Mouse (Mus musculus) stomach, embryonic 16.5 days (tissue): ENCODE measurements at regions not wholly inside any gene's neighbourhood (a gene's known extent, or its start where the extent isn't known, plus 50 kb on each side); places are given as distances from the start of the nearest gene placed in this dataset.

Experiments
- ATAC-seq: fragments of 200-750 bp; cut with Nextera tagmentation; 2 replicates; pipeline ENCODE4 v1.8.0; 2017; ENCODE audit warnings: moderate number of reproducible peaks, moderate TSS enrichment; ENCODE audit not compliant: insufficient read depth, low FRiP score
- H3K27ac ChIP-seq: fragments of 300-500 bp; sonication (generic); 2 replicates; pipeline ENCODE4 v1.5.1; 2014; ENCODE audit warnings: low read length
- H3K27me3 ChIP-seq: fragments of 300-500 bp; sonication (generic); 2 replicates; pipeline ENCODE4 v1.6.1; 2014; ENCODE audit warnings: low read length, control low read depth, mixed read lengths; ENCODE audit not compliant: control insufficient read depth, insufficient read depth
- H3K36me3 ChIP-seq: fragments of 300-500 bp; sonication (generic); 2 replicates; pipeline ENCODE4 v1.6.1; 2014; ENCODE audit warnings: low read length; ENCODE audit not compliant: control insufficient read depth, insufficient read depth
- H3K4me1 ChIP-seq: fragments of 300-500 bp; sonication (generic); 2 replicates; pipeline ENCODE4 v1.6.1; 2014; ENCODE audit warnings: low read length, control low read depth, mixed read lengths; ENCODE audit not compliant: control insufficient read depth, insufficient read depth
- H3K4me2 ChIP-seq: fragments of 300-500 bp; sonication (generic); 2 replicates; pipeline ENCODE4 v1.6.1; 2014; ENCODE audit warnings: low read depth, low read length, mixed read lengths
- H3K4me3 ChIP-seq: fragments of 300-500 bp; sonication (generic); replicated peaks from 2 replicates; pipeline ENCODE4 v1.5.1; 2014; ENCODE audit warnings: mild to moderate bottlenecking, low read length
- H3K9ac ChIP-seq: fragments of 300-500 bp; sonication (generic); 2 replicates; pipeline ENCODE4 v1.6.1; 2014; ENCODE audit warnings: low read length
- H3K9me3 ChIP-seq: fragments of 300-500 bp; sonication (generic); replicated peaks from 2 replicates; pipeline ENCODE4 v1.6.1; 2016; ENCODE audit warnings: low read length, control low read depth; ENCODE audit not compliant: control insufficient read depth
- WGBS: fragments of 180-500 bp; shearing (Covaris S2); extraction: QIAGEN DNeasy Blood & Tissue Kit; methylation state at CpG from one replicate; pipeline ENCODE4 v1.1.7; 2014; 5-methylcytosine and 5-hydroxymethylcytosine counted together

- ATAC-seq = no peak
- H3K36me3 ChIP-seq = no peaks in the 10 kb centered on the region
- WGBS = 59% methylated on average over 6 of the region's 6 CpGs
- H3K4me2 ChIP-seq = no peak overlapping the region
- H3K4me1 ChIP-seq = no peaks in the 10 kb centered on the region
- H3K4me3 ChIP-seq = no peak overlapping the region
- no peak overlapping the region for H3K27ac ChIP-seq
- H3K9me3 ChIP-seq = no peaks in the 10 kb centered on the region
- H3K27me3 ChIP-seq = no peaks in the 10 kb centered on the region
- no peak overlapping the region for H3K9ac ChIP-seq
Observed at GRCm38 (mm10) chr3:69953674-69954329, 53.6 kb upstream of the Otol1 start.

GRCm38 (mm10) chr3:69922792-69923418, 63.2 kb upstream of the Sptssb start:
- Histone ChIP-seq H3K27me3 (no peaks in the 10 kb centered on the region), H3K4me2 (no peak overlapping the region), H3K27ac (no peak overlapping the region), H3K36me3 (no peaks in the 10 kb centered on the region), H3K9ac (no peak overlapping the region), H3K4me3 (no peak overlapping the region), H3K9me3 (no peaks in the 10 kb centered on the region), H3K4me1 (no peaks in the 10 kb centered on the region)
- no peak for ATAC-seq
- WGBS = 75% methylated on average over 8 of the region's 8 CpGs

GRCm38 (mm10) chr3:69912859-69913258, 53.1 kb upstream of the Sptssb start:
- no peaks in the 10 kb centered on the region for H3K27me3 ChIP-seq
- no peaks in the 10 kb centered on the region for H3K4me1 ChIP-seq
- no peak for ATAC-seq
- no peaks in the 10 kb centered on the region for H3K9me3 ChIP-seq
- H3K4me2 ChIP-seq = peak overlapping the region; percentile 37; the same call in 1 of the 2 replicates
- WGBS = 22% methylated on average over 14 of the region's 14 CpGs
- no peaks in the 10 kb centered on the region for H3K36me3 ChIP-seq
- no peak overlapping the region; the same call in 1 of the 2 replicates for H3K9ac ChIP-seq
- H3K4me3 ChIP-seq = no peak overlapping the region; the same call in 1 of the 2 replicates
- H3K27ac ChIP-seq = no peak overlapping the region

- Histone ChIP-seq H3K9ac (no peak overlapping the region), H3K4me2 (no peak overlapping the region), H3K4me1 (no peaks in the 10 kb centered on the region), H3K27me3 (no peaks in the 10 kb centered on the region), H3K4me3 (no peak overlapping the region), H3K27ac (no peak overlapping the region), H3K36me3 (no peaks in the 10 kb centered on the region), H3K9me3 (no peaks in the 10 kb centered on the region)
- 85% methylated on average over 8 of the region's 8 CpGs for WGBS
- ATAC-seq = no peak
Observed at GRCm38 (mm10) chr3:69910073-69910472, 50.3 kb upstream of the Sptssb start.
